Mouse (Mus musculus): ENCODE data around the gene Senp1.

DNA sequence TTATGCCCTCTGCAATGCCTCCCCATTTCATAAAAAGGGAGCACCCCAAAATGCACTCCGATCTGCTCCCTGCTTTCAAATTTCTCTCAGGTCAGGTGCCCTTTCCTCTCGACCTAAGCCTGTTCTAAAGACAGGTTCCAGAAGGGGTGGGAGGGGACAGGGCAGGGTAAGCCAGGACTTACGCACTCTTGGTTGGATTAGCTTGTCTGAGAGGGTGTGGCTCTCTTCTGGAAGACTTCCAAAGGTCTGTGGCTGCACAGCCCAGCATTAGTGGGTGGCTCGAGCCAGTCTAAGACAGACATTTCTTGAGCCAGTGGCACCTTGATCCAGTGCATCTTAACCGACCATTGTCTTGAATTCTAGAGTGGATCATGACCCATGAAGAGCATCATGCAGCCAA lies 18.2 kb upstream of the Senp1 start:
- TF ChIP-seq CTCF (IDR thresholded peaks at IDR 0.05; ENCODE audit: borderline replicate concordance, insufficient read depth, low read depth, low read length) (no peak), POLR2A (IDR thresholded peaks at IDR 0.05; ENCODE audit: borderline replicate concordance, insufficient read depth, low read length) (no peak)
